ENCODE assay signal across 9 mouse cellular contexts in genomic region chr4:135439188-135439647, GRCm38 (mm10). TPM values are rescaled to one million over a fixed set of nuclear protein-coding genes. Genes with fewer than 3 reads are reported as not detected.
DNase-seq lines count a peak whose midpoint lies in the region; ATAC-seq and TF ChIP-seq lines count a peak whose summit lies in the region.
"Had no signal": no experiment of that assay in that cellular context is flagged by ENCODE, and none has a peak within 500 bp of the region (broad histone marks: within the 10 kb centered on the region; RNA-seq: fewer than 3 reads in every experiment).

No protein-coding gene starts in this region.

- H3K36me3 ChIP-seq in forebrain, embryonic 15.5 days: no peaks in the 10 kb centered on the region
- no peaks in the 10 kb centered on the region for H3K36me3 ChIP-seq in hindbrain, embryonic 16.5 days (ENCODE audit: control insufficient read depth, insufficient read depth, low read length)
- no peaks in the 10 kb centered on the region for H3K36me3 ChIP-seq in liver, embryonic 11.5 days (ENCODE audit: control insufficient read depth, insufficient read depth, low read length)
- H3K36me3 ChIP-seq in midbrain, postnatal 0 days (ENCODE audit: insufficient read depth, low read length): no peaks in the 10 kb centered on the region
- no peaks in the 10 kb centered on the region for H3K36me3 ChIP-seq in thymus, adult 2 months (ENCODE audit: control insufficient read depth, insufficient read depth, low read length)

- WGBS in forebrain, embryonic 15.5 days: 2% methylated on average over 15 of the region's 15 CpGs
- WGBS in hindbrain, embryonic 16.5 days: 5% methylated on average over 15 of the region's 15 CpGs
- WGBS in liver, embryonic 11.5 days: 2% methylated on average over 15 of the region's 15 CpGs
- 7% methylated on average over 15 of the region's 15 CpGs for WGBS in midbrain, postnatal 0 days
- WGBS in thymus, adult 2 months: under 1% methylated on average over 15 of the region's 15 CpGs

- DNase-seq in adrenal gland, postnatal 25 days: peak; percentile 47
- DNase-seq in liver, embryonic 11.5 days (ENCODE audit: low spot score): peak; percentile 89
- DNase-seq in midbrain, postnatal 0 days (ENCODE audit: low spot score): peak; percentile 9
- peak; percentile 69 for DNase-seq in thymus, adult 2 months

- peak; percentile 79 for ATAC-seq in CD4-positive, CD25-positive, alpha-beta regulatory T cell, adult 4 months
- ATAC-seq in forebrain, embryonic 15.5 days (replicated peaks): no peak
- peak; percentile 55; the same call in 1 of the 2 replicates for ATAC-seq in hindbrain, embryonic 16.5 days
- peak; percentile 96 for ATAC-seq in liver, embryonic 11.5 days (replicated peaks; ENCODE audit: low FRiP score)
- no peak for ATAC-seq in midbrain, postnatal 0 days (ENCODE audit: low FRiP score)
- no peak for ATAC-seq in cerebellum, adult (ENCODE audit: insufficient number of reproducible peaks, low FRiP score, low TSS enrichment)

- peak overlapping the region; percentile 16 for H3K4me2 ChIP-seq in forebrain, embryonic 15.5 days (replicated peaks)
- H3K4me2 ChIP-seq in hindbrain, embryonic 16.5 days (ENCODE audit: low read length): peak overlapping the region; percentile 24
- peak overlapping the region; percentile 74 for H3K4me2 ChIP-seq in liver, embryonic 11.5 days
- peak overlapping the region; percentile 20 for H3K4me2 ChIP-seq in midbrain, postnatal 0 days (ENCODE audit: low read depth, low read length, poor library complexity, severe bottlenecking)

- 0 out of 2 replicates have a peak, but pooled peaks have one; percentile 18 for TF ChIP-seq POLR2A in thymus, adult 2 months (IDR thresholded peaks at IDR 0.05; ENCODE audit: control insufficient read depth, extremely low read depth, insufficient read depth, low read length, poor library complexity)

- no peak overlapping the region for H3K27ac ChIP-seq in forebrain, embryonic 15.5 days (replicated peaks)
- H3K27ac ChIP-seq in hindbrain, embryonic 16.5 days (ENCODE audit: low read depth, low read length): no peak overlapping the region
- peak overlapping the region; percentile 98 for H3K27ac ChIP-seq in liver, embryonic 11.5 days (ENCODE audit: low read depth, low read length)
- no peak overlapping the region for H3K27ac ChIP-seq in midbrain, postnatal 0 days (ENCODE audit: low read depth, low read length)
- H3K27ac ChIP-seq in thymus, adult 2 months (ENCODE audit: control insufficient read depth, insufficient read depth, low read length): peak overlapping the region; percentile 62; the same call in 1 of the 2 replicates

- H3K4me1 ChIP-seq in forebrain, embryonic 15.5 days: peaks cover 11% of the 10 kb centered on the region
- H3K4me1 ChIP-seq in hindbrain, embryonic 16.5 days (ENCODE audit: control insufficient read depth, insufficient read depth, low read depth, low read length): peaks cover 5% of the 10 kb centered on the region
- peaks cover 20% of the 10 kb centered on the region for H3K4me1 ChIP-seq in liver, embryonic 11.5 days (replicated peaks; ENCODE audit: control insufficient read depth, insufficient read depth, low read length)
- H3K4me1 ChIP-seq in midbrain, postnatal 0 days (ENCODE audit: insufficient read depth, low read length): no peaks in the 10 kb centered on the region
- peaks cover 28% of the 10 kb centered on the region for H3K4me1 ChIP-seq in thymus, adult 2 months (replicated peaks; ENCODE audit: control insufficient read depth, insufficient read depth, low read length)

- no peaks in the 10 kb centered on the region for H3K9me3 ChIP-seq in forebrain, embryonic 15.5 days
- no peaks in the 10 kb centered on the region for H3K9me3 ChIP-seq in hindbrain, embryonic 16.5 days (ENCODE audit: control insufficient read depth, low read length)
- H3K9me3 ChIP-seq in liver, embryonic 11.5 days (ENCODE audit: control insufficient read depth, low read length): no peaks in the 10 kb centered on the region
- no peaks in the 10 kb centered on the region for H3K9me3 ChIP-seq in midbrain, postnatal 0 days (ENCODE audit: low read length)

- no peak for TF ChIP-seq CTCF in midbrain, postnatal 0 days (IDR thresholded peaks at IDR 0.05)
- no peak for TF ChIP-seq CTCF in thymus, adult 2 months (IDR thresholded peaks at IDR 0.05; ENCODE audit: borderline replicate concordance, control insufficient read depth, extremely low read depth, insufficient read depth, low read length, poor library complexity)

- H3K27me3 ChIP-seq in forebrain, embryonic 15.5 days: no peaks in the 10 kb centered on the region
- no peaks in the 10 kb centered on the region for H3K27me3 ChIP-seq in hindbrain, embryonic 16.5 days (replicated peaks; ENCODE audit: control insufficient read depth, insufficient read depth, low read length)
- no peaks in the 10 kb centered on the region for H3K27me3 ChIP-seq in liver, embryonic 11.5 days (replicated peaks; ENCODE audit: control insufficient read depth, insufficient read depth, low read length)
- H3K27me3 ChIP-seq in midbrain, postnatal 0 days (ENCODE audit: insufficient read depth, low read length): no peaks in the 10 kb centered on the region
- no peaks in the 10 kb centered on the region for H3K27me3 ChIP-seq in thymus, adult 2 months (ENCODE audit: control insufficient read depth, insufficient read depth, low read length)

- H3K9ac ChIP-seq in forebrain, embryonic 15.5 days (replicated peaks): 0 out of 2 replicates have a peak overlapping the region, but pooled peaks have one; percentile 0
- peak overlapping the region; percentile 6; the same call in 1 of the 2 replicates for H3K9ac ChIP-seq in hindbrain, embryonic 16.5 days (ENCODE audit: low read depth, low read length)
- H3K9ac ChIP-seq in liver, embryonic 11.5 days (ENCODE audit: low read depth, low read length): peak overlapping the region; percentile 67
- no peak overlapping the region for H3K9ac ChIP-seq in midbrain, postnatal 0 days (replicated peaks; ENCODE audit: low read length, poor library complexity, severe bottlenecking)

- no peak overlapping the region for H3K4me3 ChIP-seq in forebrain, embryonic 15.5 days
- H3K4me3 ChIP-seq in hindbrain, embryonic 16.5 days (ENCODE audit: low read length): no peak overlapping the region
- H3K4me3 ChIP-seq in liver, embryonic 11.5 days (ENCODE audit: low read depth, low read length): peak overlapping the region; percentile 21
- H3K4me3 ChIP-seq in midbrain, postnatal 0 days (ENCODE audit: low read depth, low read length): no peak overlapping the region
- H3K4me3 ChIP-seq in thymus, adult 2 months (ENCODE audit: control insufficient read depth, insufficient read depth, low read length): no peak overlapping the region

RNA-seq across cellular contexts. Expression of gene Rcan3, which starts 5.6 kb away (rescaled TPM):
- 10 to 100 TPM; 15.0 to 16.0 TPM for polyA plus RNA-seq in CD4-positive, CD25-positive, alpha-beta regulatory T cell, adult 4 months (2017; shearing (Covaris generic))
- total RNA-seq in adrenal gland, postnatal 25 days (2021): 11.9 and 16.9 TPM in 2 replicates
- polyA plus RNA-seq in forebrain, embryonic 15.5 days (2015; fragmentation: Nextera tagmentation; extraction: Ambion mirVana): 25.4 and 27.4 TPM in 2 replicates
- 52.8 and 54.1 TPM in 2 replicates for polyA plus RNA-seq in hindbrain, embryonic 16.5 days (2015; fragmentation: Nextera tagmentation; extraction: Ambion mirVana)
- polyA plus RNA-seq in liver, embryonic 11.5 days (2014; fragmentation: Nextera tagmentation; extraction: Ambion mirVana): 8.6 and 9.2 TPM in 2 replicates
- 89.6 and 113 TPM in 2 replicates for total RNA-seq in midbrain, postnatal 0 days (2014; rRNA removed)
- polyA plus RNA-seq in midbrain, postnatal 0 days (2015; fragmentation: Nextera tagmentation; extraction: Ambion mirVana): 61.6 and 67.7 TPM in 2 replicates
- 20.0 and 21.9 TPM in 2 replicates for polyA plus RNA-seq in thymus, adult 2 months (2012; rRNA removed)

RNA-seq across cellular contexts. Expression of gene Ncmap, which starts 41.2 kb away (rescaled TPM):
- 10 to 100 TPM; 68.5 to 95.2 TPM for polyA plus RNA-seq in CD4-positive, CD25-positive, alpha-beta regulatory T cell, adult 4 months (2017; shearing (Covaris generic))
- not detected in 2 replicates for total RNA-seq in adrenal gland, postnatal 25 days (2021)
- 0.50 and 0.63 TPM in 2 replicates for polyA plus RNA-seq in forebrain, embryonic 15.5 days (2015; fragmentation: Nextera tagmentation; extraction: Ambion mirVana)
- 0.94 and 1.0 TPM in 2 replicates for polyA plus RNA-seq in hindbrain, embryonic 16.5 days (2015; fragmentation: Nextera tagmentation; extraction: Ambion mirVana)
- polyA plus RNA-seq in liver, embryonic 11.5 days (2014; fragmentation: Nextera tagmentation; extraction: Ambion mirVana): 0.86 TPM in 1 of 2 replicates, not detected in the other
- 0.71 and 1.3 TPM in 2 replicates for total RNA-seq in midbrain, postnatal 0 days (2014; rRNA removed)
- 0.98 and 1.5 TPM in 2 replicates for polyA plus RNA-seq in midbrain, postnatal 0 days (2015; fragmentation: Nextera tagmentation; extraction: Ambion mirVana)
- polyA plus RNA-seq in thymus, adult 2 months (2012; rRNA removed): 0.96 and 2.0 TPM in 2 replicates

RNA-seq across cellular contexts. Expression of gene Stpg1, which starts 55.4 kb away (rescaled TPM):
- polyA plus RNA-seq in CD4-positive, CD25-positive, alpha-beta regulatory T cell, adult 4 months (2017; shearing (Covaris generic)): not detected
- 0.91 TPM in 1 of 2 replicates, not detected in the other for total RNA-seq in adrenal gland, postnatal 25 days (2021)
- 0.18 TPM in 1 of 2 replicates, not detected in the other for polyA plus RNA-seq in forebrain, embryonic 15.5 days (2015; fragmentation: Nextera tagmentation; extraction: Ambion mirVana)
- 0.39 and 0.41 TPM in 2 replicates for polyA plus RNA-seq in hindbrain, embryonic 16.5 days (2015; fragmentation: Nextera tagmentation; extraction: Ambion mirVana)
- 0.15 and 0.47 TPM in 2 replicates for polyA plus RNA-seq in liver, embryonic 11.5 days (2014; fragmentation: Nextera tagmentation; extraction: Ambion mirVana)
- 0.55 TPM in 1 of 2 replicates, not detected in the other for total RNA-seq in midbrain, postnatal 0 days (2014; rRNA removed)
- 0.28 and 0.40 TPM in 2 replicates for polyA plus RNA-seq in midbrain, postnatal 0 days (2015; fragmentation: Nextera tagmentation; extraction: Ambion mirVana)
- 0.18 and 0.35 TPM in 2 replicates for polyA plus RNA-seq in thymus, adult 2 months (2012; rRNA removed)
- total RNA-seq: gastrocnemius, postnatal 36 days had no signal

RNA-seq across cellular contexts. Expression of gene Nipal3, which starts 55.6 kb away (rescaled TPM):
- polyA plus RNA-seq in CD4-positive, CD25-positive, alpha-beta regulatory T cell, adult 4 months (2017; shearing (Covaris generic)): 10 to 100 TPM; 11.6 to 15.8 TPM
- 12.7 and 26.6 TPM in 2 replicates for total RNA-seq in adrenal gland, postnatal 25 days (2021)
- polyA plus RNA-seq in forebrain, embryonic 15.5 days (2015; fragmentation: Nextera tagmentation; extraction: Ambion mirVana): 4.3 and 6.6 TPM in 2 replicates
- 6.8 and 10.7 TPM in 2 replicates for polyA plus RNA-seq in hindbrain, embryonic 16.5 days (2015; fragmentation: Nextera tagmentation; extraction: Ambion mirVana)
- 2.8 and 4.5 TPM in 2 replicates for polyA plus RNA-seq in liver, embryonic 11.5 days (2014; fragmentation: Nextera tagmentation; extraction: Ambion mirVana)
- total RNA-seq in midbrain, postnatal 0 days (2014; rRNA removed): 89.3 and 132 TPM in 2 replicates
- polyA plus RNA-seq in midbrain, postnatal 0 days (2015; fragmentation: Nextera tagmentation; extraction: Ambion mirVana): 6.5 and 10.9 TPM in 2 replicates
- 38.7 and 41.4 TPM in 2 replicates for polyA plus RNA-seq in thymus, adult 2 months (2012; rRNA removed)

Comparison
In these comparisons a context has a peak if more than half of its experiments do, and no peak if none do; other contexts are left out.
1. ATAC-seq: peak in CD4-positive, CD25-positive, alpha-beta regulatory T cell, adult 4 months (single experiment), hindbrain, embryonic 16.5 days (single experiment) and liver, embryonic 11.5 days (single experiment); none in forebrain, embryonic 15.5 days (single experiment), midbrain, postnatal 0 days (single experiment) and cerebellum, adult (single experiment).
2. DNase-seq: peak in every context shown above with its lines; median percentile 89 in liver, embryonic 11.5 days; 69 in thymus, adult 2 months; 47 in adrenal gland, postnatal 25 days; 9 in midbrain, postnatal 0 days.
3. H3K27ac ChIP-seq: peak in liver, embryonic 11.5 days (single experiment) and thymus, adult 2 months (single experiment); none in forebrain, embryonic 15.5 days (single experiment), hindbrain, embryonic 16.5 days (single experiment) and midbrain, postnatal 0 days (single experiment).
4. H3K4me2 ChIP-seq: peak in every context shown above with its lines; median percentile 74 in liver, embryonic 11.5 days; 24 in hindbrain, embryonic 16.5 days; 20 in midbrain, postnatal 0 days; 16 in forebrain, embryonic 15.5 days.
5. RNA of gene Ncmap, which starts 41.2 kb away (polyA plus RNA-seq): 68.5 to 95.2 TPM in CD4-positive, CD25-positive, alpha-beta regulatory T cell, adult 4 months; 0.98 to 1.5 TPM in midbrain, postnatal 0 days, 0.94 to 1.0 TPM in hindbrain, embryonic 16.5 days, 0.96 to 2.0 TPM in thymus, adult 2 months, 0.86 TPM in liver, embryonic 11.5 days and 0.50 to 0.63 TPM in forebrain, embryonic 15.5 days; every median in the first group is over 10 times any median in the second.